Mouse (Mus musculus): ENCODE results near the gene Lrrc38. TPM values are rescaled to one million over a fixed set of nuclear protein-coding genes. Genes with fewer than 3 reads are reported as not detected.
"Not testable (repeated sequence)": the region's sequence is repeated elsewhere in the genome, so short reads cannot be mapped to it uniquely, and the experiment has no call there.

Gene Lrrc38
- polyA plus RNA-seq, 1 experiment = 0.19 TPM

DNA sequence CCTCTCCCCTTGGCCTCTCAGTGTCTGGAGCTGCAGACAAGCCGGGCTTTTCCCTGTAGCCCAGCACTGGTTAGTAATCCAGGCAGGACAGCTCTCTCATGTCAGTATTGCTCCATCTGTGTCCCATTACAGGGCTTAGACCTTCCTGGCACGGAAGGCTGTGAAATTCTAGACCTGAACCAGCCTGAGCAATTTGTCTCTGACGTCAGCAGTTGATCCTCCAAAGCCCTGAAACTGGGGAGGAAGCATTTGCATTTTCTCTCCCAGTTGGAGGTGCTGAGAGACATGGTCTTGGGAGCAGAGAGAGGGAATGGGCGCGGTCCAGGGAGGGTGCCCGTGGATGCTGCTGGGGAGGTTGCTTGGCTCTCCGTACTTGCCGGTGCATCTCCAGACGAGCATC lies 19.0 kb upstream of the Lrrc38 start:
- DNase-seq = no peak
- Histone ChIP-seq H3K27ac (ENCODE audit: control insufficient read depth, insufficient read depth, low read length) (no peak overlapping the region), H3K27me3 (ENCODE audit: control insufficient read depth, insufficient read depth, low read length) (no peaks in the 10 kb centered on the region), H3K36me3 (ENCODE audit: control insufficient read depth, insufficient read depth, low read length) (no peaks in the 10 kb centered on the region), H3K4me1 (replicated peaks; ENCODE audit: control insufficient read depth, insufficient read depth, low read length) (no peaks in the 10 kb centered on the region), H3K4me3 (ENCODE audit: control insufficient read depth, insufficient read depth, low read length) (no peak overlapping the region)
- TF ChIP-seq POLR2A (IDR thresholded peaks at IDR 0.05; ENCODE audit: control insufficient read depth, extremely low read depth, insufficient read depth, low read length, poor library complexity) (no peak), CTCF (IDR thresholded peaks at IDR 0.05; ENCODE audit: borderline replicate concordance, control insufficient read depth, extremely low read depth, insufficient read depth, low read length, poor library complexity) (no peak)
- 59% methylated on average over 9 of the region's 9 CpGs for WGBS

DNA sequence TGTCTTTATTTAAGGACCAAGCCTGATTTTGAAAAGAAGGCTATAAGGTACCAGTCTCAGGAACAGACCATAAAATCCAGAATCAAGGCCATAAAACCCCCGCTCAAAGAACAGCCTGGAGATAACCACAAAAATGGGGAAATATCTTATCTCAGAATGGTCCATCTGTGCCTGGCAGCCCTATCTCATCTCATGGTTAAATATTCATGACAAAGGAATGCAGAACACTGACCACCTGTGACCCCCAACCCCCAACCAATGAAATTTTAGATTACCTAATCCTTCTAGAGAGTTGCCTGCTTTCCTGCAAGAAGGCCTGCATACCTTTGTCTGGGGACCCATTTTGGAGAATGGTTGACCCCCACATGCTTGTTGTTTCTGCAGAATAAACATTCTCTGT lies 17.8 kb upstream of the Lrrc38 start:
- Histone ChIP-seq H3K36me3 (ENCODE audit: control insufficient read depth, insufficient read depth, low read length) (no peaks in the 10 kb centered on the region), H3K27me3 (ENCODE audit: control insufficient read depth, insufficient read depth, low read length) (no peaks in the 10 kb centered on the region), H3K4me3 (ENCODE audit: control insufficient read depth, insufficient read depth, low read length) (no peak overlapping the region), H3K27ac (ENCODE audit: control insufficient read depth, insufficient read depth, low read length) (no peak overlapping the region), H3K4me1 (replicated peaks; ENCODE audit: control insufficient read depth, insufficient read depth, low read length) (no peaks in the 10 kb centered on the region)
- no peak for DNase-seq
- TF ChIP-seq CTCF (IDR thresholded peaks at IDR 0.05; ENCODE audit: borderline replicate concordance, control insufficient read depth, extremely low read depth, insufficient read depth, low read length, poor library complexity) (no peak), POLR2A (IDR thresholded peaks at IDR 0.05; ENCODE audit: control insufficient read depth, extremely low read depth, insufficient read depth, low read length, poor library complexity) (no peak)
- 20% methylated on average over 1 of the region's 1 CpGs for WGBS

DNA sequence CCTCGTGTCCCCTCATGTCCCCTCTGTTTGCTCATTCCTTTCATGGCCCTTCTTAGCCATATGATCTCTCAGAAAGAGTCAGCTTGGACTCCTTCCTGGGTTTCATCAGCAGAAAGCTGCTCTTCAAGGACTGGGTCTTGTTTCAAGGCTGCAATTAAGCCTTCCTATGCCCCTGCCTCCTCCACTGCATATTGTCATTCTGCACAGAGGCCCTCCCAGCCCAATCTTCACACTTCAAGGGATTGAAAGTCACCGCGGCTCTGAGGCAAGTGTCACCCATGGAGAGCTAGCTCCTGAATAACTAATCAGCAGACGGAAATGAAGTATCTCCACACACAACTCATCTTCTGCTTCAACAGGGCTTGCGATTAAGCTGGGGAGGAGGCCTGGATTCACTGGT lies 15.4 kb upstream of the Lrrc38 start:
- H3K27me3 ChIP-seq (ENCODE audit: control insufficient read depth, insufficient read depth, low read length) = no peaks in the 10 kb centered on the region
- no peak for TF ChIP-seq POLR2A (IDR thresholded peaks at IDR 0.05; ENCODE audit: control insufficient read depth, extremely low read depth, insufficient read depth, low read length, poor library complexity)
- TF ChIP-seq CTCF (IDR thresholded peaks at IDR 0.05; ENCODE audit: borderline replicate concordance, control insufficient read depth, extremely low read depth, insufficient read depth, low read length, poor library complexity) = no peak
- H3K4me1 ChIP-seq (replicated peaks; ENCODE audit: control insufficient read depth, insufficient read depth, low read length) = no peaks in the 10 kb centered on the region
- no peak overlapping the region for H3K4me3 ChIP-seq (ENCODE audit: control insufficient read depth, insufficient read depth, low read length)
- no peak for DNase-seq
- H3K27ac ChIP-seq (ENCODE audit: control insufficient read depth, insufficient read depth, low read length) = no peak overlapping the region
- WGBS = 65% methylated on average over 5 of the region's 5 CpGs
- H3K36me3 ChIP-seq (ENCODE audit: control insufficient read depth, insufficient read depth, low read length) = no peaks in the 10 kb centered on the region

DNA sequence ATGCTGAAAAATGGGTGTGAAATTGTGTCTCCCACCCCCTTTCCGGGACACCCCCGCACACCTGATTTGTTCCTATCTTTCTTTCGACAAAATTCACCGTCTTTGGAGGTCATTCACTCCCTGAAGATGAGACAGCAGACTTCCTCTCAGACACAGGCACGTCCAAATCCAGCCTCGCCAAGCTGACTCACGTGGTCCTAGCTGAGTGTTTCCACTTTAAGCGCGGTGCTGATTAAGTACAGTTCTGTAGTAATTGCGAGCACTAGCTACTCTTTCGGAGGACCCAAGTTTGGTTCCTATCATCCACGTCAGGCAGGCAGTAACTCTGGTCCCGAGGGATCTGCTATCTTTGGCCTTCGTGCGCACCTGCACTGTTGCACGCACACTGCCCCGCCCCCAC lies 14.6 kb upstream of the Lrrc38 start:
- WGBS = 91% methylated on average over 17 of the region's 17 CpGs
- Histone ChIP-seq H3K27me3 (ENCODE audit: control insufficient read depth, insufficient read depth, low read length) (no peaks in the 10 kb centered on the region), H3K4me1 (replicated peaks; ENCODE audit: control insufficient read depth, insufficient read depth, low read length) (no peaks in the 10 kb centered on the region), H3K4me3 (ENCODE audit: control insufficient read depth, insufficient read depth, low read length) (no peak overlapping the region), H3K36me3 (ENCODE audit: control insufficient read depth, insufficient read depth, low read length) (no peaks in the 10 kb centered on the region), H3K27ac (ENCODE audit: control insufficient read depth, insufficient read depth, low read length) (no peak overlapping the region)
- DNase-seq = no peak
- TF ChIP-seq POLR2A (IDR thresholded peaks at IDR 0.05; ENCODE audit: control insufficient read depth, extremely low read depth, insufficient read depth, low read length, poor library complexity) (no peak), CTCF (IDR thresholded peaks at IDR 0.05; ENCODE audit: borderline replicate concordance, control insufficient read depth, extremely low read depth, insufficient read depth, low read length, poor library complexity) (no peak)

DNA sequence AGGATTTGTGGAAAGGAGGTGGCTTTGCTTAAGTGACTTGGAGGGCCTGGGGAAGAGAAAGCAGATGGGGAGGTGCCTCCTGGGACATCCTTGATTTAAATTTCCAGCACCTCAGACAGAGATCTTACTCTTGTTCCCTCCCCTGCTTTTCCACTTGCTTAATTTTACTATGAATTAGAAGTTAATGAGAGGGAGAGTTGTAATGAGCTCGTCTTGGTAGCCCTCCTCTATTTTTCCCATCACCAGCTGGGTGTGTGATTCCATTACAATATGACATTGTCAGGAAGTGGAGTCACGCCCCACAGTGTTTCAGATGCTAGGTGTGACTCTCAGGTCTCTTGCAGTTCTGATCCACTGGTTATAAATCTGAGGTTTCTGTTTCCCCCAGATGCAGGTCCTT lies 13.5 kb upstream of the Lrrc38 start:
- Histone ChIP-seq H3K27ac (ENCODE audit: control insufficient read depth, insufficient read depth, low read length) (no peak overlapping the region), H3K4me1 (replicated peaks; ENCODE audit: control insufficient read depth, insufficient read depth, low read length) (no peaks in the 10 kb centered on the region), H3K36me3 (ENCODE audit: control insufficient read depth, insufficient read depth, low read length) (no peaks in the 10 kb centered on the region), H3K4me3 (ENCODE audit: control insufficient read depth, insufficient read depth, low read length) (no peak overlapping the region), H3K27me3 (ENCODE audit: control insufficient read depth, insufficient read depth, low read length) (no peaks in the 10 kb centered on the region)
- TF ChIP-seq CTCF (IDR thresholded peaks at IDR 0.05; ENCODE audit: borderline replicate concordance, control insufficient read depth, extremely low read depth, insufficient read depth, low read length, poor library complexity) (no peak), POLR2A (IDR thresholded peaks at IDR 0.05; ENCODE audit: control insufficient read depth, extremely low read depth, insufficient read depth, low read length, poor library complexity) (no peak)
- DNase-seq = no peak
- 75% methylated on average over 2 of the region's 2 CpGs for WGBS

DNA sequence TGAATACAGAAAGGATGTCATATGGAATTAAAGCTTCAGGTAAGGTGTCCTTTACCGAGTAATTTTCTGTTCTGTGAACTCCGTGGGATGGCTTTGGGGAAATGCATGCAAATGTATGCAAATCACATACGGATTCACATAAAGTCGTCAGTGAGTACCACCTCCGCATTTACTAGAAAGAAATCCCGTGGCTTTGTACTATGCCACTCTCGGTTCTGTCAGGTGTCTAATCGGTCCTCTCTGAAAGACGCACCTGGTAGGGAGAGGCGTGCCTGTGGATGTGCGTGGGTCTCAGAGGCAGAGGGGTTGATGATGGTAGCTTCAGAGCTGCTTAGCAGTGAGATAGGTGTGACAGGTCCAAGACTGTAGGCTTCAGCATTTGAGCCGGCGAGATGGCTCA lies 9.7 kb upstream of the Lrrc38 start:
- Histone ChIP-seq H3K27ac (ENCODE audit: control insufficient read depth, insufficient read depth, low read length) (no peak overlapping the region), H3K4me3 (ENCODE audit: control insufficient read depth, insufficient read depth, low read length) (no peak overlapping the region), H3K4me1 (replicated peaks; ENCODE audit: control insufficient read depth, insufficient read depth, low read length) (no peaks in the 10 kb centered on the region), H3K27me3 (ENCODE audit: control insufficient read depth, insufficient read depth, low read length) (no peaks in the 10 kb centered on the region), H3K36me3 (ENCODE audit: control insufficient read depth, insufficient read depth, low read length) (no peaks in the 10 kb centered on the region)
- TF ChIP-seq POLR2A (IDR thresholded peaks at IDR 0.05; ENCODE audit: control insufficient read depth, extremely low read depth, insufficient read depth, low read length, poor library complexity) (no peak), CTCF (IDR thresholded peaks at IDR 0.05; ENCODE audit: borderline replicate concordance, control insufficient read depth, extremely low read depth, insufficient read depth, low read length, poor library complexity) (no peak)
- 93% methylated on average over 13 of the region's 13 CpGs for WGBS
- DNase-seq = no peak

DNA sequence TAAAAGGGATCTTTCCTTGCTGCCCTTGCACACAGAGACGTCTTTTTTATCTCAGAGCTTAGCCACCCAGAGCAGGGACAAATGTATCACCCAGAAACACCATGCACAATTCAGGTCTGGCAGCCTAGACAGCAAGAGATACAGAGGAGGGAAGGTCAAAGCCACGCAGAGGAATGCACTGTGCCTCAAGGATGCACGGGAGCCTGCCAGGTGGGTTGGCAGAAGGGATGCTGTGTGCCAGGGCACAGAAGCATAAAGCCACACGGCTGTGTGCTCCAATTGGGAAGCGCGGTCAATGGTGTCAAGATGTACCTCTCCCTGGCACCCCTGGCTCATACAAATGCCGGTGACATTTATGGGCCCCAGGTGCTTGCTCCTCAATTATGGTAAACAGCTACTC lies 8.1 kb upstream of the Lrrc38 start:
- Histone ChIP-seq H3K27ac (ENCODE audit: control insufficient read depth, insufficient read depth, low read length) (no peak overlapping the region), H3K27me3 (ENCODE audit: control insufficient read depth, insufficient read depth, low read length) (no peaks in the 10 kb centered on the region), H3K4me1 (replicated peaks; ENCODE audit: control insufficient read depth, insufficient read depth, low read length) (no peaks in the 10 kb centered on the region), H3K36me3 (ENCODE audit: control insufficient read depth, insufficient read depth, low read length) (no peaks in the 10 kb centered on the region), H3K4me3 (ENCODE audit: control insufficient read depth, insufficient read depth, low read length) (no peak overlapping the region)
- TF ChIP-seq POLR2A (IDR thresholded peaks at IDR 0.05; ENCODE audit: control insufficient read depth, extremely low read depth, insufficient read depth, low read length, poor library complexity) = no peak
- no peak for TF ChIP-seq CTCF (IDR thresholded peaks at IDR 0.05; ENCODE audit: borderline replicate concordance, control insufficient read depth, extremely low read depth, insufficient read depth, low read length, poor library complexity)
- WGBS = 92% methylated on average over 7 of the region's 7 CpGs
- DNase-seq = no peak

DNA sequence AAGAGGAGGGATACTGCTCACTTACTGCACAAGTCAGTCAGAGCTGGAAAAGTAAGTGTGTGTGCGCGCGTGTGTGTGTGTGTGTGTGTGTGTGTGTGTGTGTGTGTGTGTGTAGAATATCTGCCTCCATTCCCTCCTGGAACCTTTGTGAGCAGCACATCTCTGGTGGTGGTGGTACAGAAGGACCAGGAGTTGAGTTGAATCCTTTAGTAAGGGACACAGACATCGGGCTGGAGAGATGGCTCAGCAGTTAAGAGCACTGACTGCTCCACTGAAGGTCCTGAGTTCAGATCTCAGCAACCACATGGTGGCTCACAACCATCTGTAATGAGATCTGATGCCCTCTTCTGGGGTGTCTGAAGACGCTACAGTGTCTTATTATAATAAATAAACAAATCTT lies 4.1 kb upstream of the Lrrc38 start:
- not testable (repeated sequence) for H3K27me3 ChIP-seq (ENCODE audit: control insufficient read depth, insufficient read depth, low read length); H3K36me3 ChIP-seq (ENCODE audit: control insufficient read depth, insufficient read depth, low read length); DNase-seq; H3K4me3 ChIP-seq (ENCODE audit: control insufficient read depth, insufficient read depth, low read length); H3K4me1 ChIP-seq (replicated peaks; ENCODE audit: control insufficient read depth, insufficient read depth, low read length); H3K27ac ChIP-seq (ENCODE audit: control insufficient read depth, insufficient read depth, low read length)
- WGBS = 89% methylated on average over 5 of the region's 5 CpGs

All from thymus, adult 2 months (tissue).